Mouse (Mus musculus) kidney, embryonic 14.5 days (tissue): Measurements from ENCODE around the gene Cnpy3. TPM values are rescaled to one million over a fixed set of nuclear protein-coding genes. Genes with fewer than 3 reads are reported as not detected.
A peak's percentile ranks its signal among the peaks of the same experiment; 100 is the strongest.

Source experiments
- ATAC-seq: fragments of 200-750 bp; cut with Nextera tagmentation; 2 replicates; pipeline ENCODE4 v1.8.0; 2017; ENCODE audit warnings: moderate number of reproducible peaks, mild to moderate bottlenecking, moderate TSS enrichment, moderate library complexity; ENCODE audit not compliant: low FRiP score, low TSS enrichment
- H3K27ac ChIP-seq: fragments of 300-500 bp; sonication (generic); 2 replicates; pipeline ENCODE4 v1.5.1; 2014; ENCODE audit warnings: low read depth, mild to moderate bottlenecking, low read length, moderate library complexity, mixed read lengths
- H3K27me3 ChIP-seq: fragments of 300-500 bp; sonication (generic); 2 replicates; pipeline ENCODE4 v1.6.1; 2014; ENCODE audit warnings: mild to moderate bottlenecking, low read length; ENCODE audit not compliant: control insufficient read depth, insufficient read depth
- H3K36me3 ChIP-seq: fragments of 300-500 bp; sonication (generic); 2 replicates; pipeline ENCODE4 v1.6.1; 2014; ENCODE audit warnings: low read length, mixed read lengths; ENCODE audit not compliant: control insufficient read depth, insufficient read depth
- H3K4me1 ChIP-seq: fragments of 300-500 bp; sonication (generic); 2 replicates; pipeline ENCODE4 v1.6.1; 2014; ENCODE audit warnings: low read length, mixed read lengths; ENCODE audit not compliant: control insufficient read depth, insufficient read depth
- H3K4me2 ChIP-seq: fragments of 300-500 bp; sonication (generic); replicated peaks from 2 replicates; pipeline ENCODE4 v1.6.1; 2014; ENCODE audit warnings: low read depth, mild to moderate bottlenecking, low read length
- H3K4me3 ChIP-seq: fragments of 300-500 bp; sonication (generic); 2 replicates; pipeline ENCODE4 v1.5.1; 2014; ENCODE audit warnings: mild to moderate bottlenecking, low read length
- H3K9ac ChIP-seq: fragments of 300-500 bp; sonication (generic); 2 replicates; pipeline ENCODE4 v1.6.1; 2014; ENCODE audit warnings: low read depth, mild to moderate bottlenecking, low read length, moderate library complexity
- H3K9me3 ChIP-seq: fragments of 300-500 bp; sonication (generic); 2 replicates; pipeline ENCODE4 v1.6.1; 2016; ENCODE audit warnings: low read length; ENCODE audit not compliant: control insufficient read depth
- WGBS: fragments of 180-500 bp; shearing (Covaris S2); extraction: QIAGEN DNeasy Blood & Tissue Kit; methylation state at CpG from one replicate; pipeline ENCODE4 v1.1.7; 2014; 5-methylcytosine and 5-hydroxymethylcytosine counted together
- polyA plus RNA-seq: library from polyadenylated mRNA; unstranded; fragments of >200 nt; fragmentation: Nextera tagmentation; extraction: Ambion mirVana; gene quantifications from 2 replicates; pipeline ENCODE4 v1.2.1, GENCODE M21; 2014

Cnpy3 gene
- polyA plus RNA-seq, 1 experiment from 2014 or later: 71.5 TPM

DNA sequence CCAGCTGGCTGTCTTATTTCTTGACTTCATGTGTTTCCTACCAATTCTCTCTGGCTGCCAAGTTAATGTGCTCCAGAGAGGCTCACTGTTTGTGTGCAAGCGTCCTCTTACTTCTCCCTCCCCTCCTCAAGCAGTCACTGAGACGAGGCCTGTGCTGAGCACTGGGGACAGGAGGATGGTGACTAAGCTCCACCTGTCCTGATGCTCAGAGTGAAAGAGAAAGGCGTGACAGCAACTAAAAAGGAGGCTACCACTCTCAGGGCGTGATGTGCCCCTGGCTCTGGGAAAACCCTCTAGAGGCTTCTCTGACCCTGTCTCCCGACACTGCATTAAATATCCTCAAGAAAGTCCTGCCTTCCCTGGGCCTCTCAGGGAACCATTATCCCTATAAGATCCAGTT is 2.7 kb downstream of the Cnpy3 start:
- no peaks in the 10 kb centered on the region for H3K27me3 ChIP-seq
- WGBS: 93% methylated on average over 5 of the region's 5 CpGs
- H3K9ac ChIP-seq: no peak overlapping the region
- H3K4me1 ChIP-seq: peaks cover 7% of the 10 kb centered on the region; the same call in 1 of the 2 replicates
- H3K27ac ChIP-seq: no peak overlapping the region
- H3K4me3 ChIP-seq: no peak overlapping the region
- no peak for ATAC-seq
- no peaks in the 10 kb centered on the region for H3K9me3 ChIP-seq
- H3K4me2 ChIP-seq: no peak overlapping the region
- peaks cover 18% of the 10 kb centered on the region for H3K36me3 ChIP-seq

DNA sequence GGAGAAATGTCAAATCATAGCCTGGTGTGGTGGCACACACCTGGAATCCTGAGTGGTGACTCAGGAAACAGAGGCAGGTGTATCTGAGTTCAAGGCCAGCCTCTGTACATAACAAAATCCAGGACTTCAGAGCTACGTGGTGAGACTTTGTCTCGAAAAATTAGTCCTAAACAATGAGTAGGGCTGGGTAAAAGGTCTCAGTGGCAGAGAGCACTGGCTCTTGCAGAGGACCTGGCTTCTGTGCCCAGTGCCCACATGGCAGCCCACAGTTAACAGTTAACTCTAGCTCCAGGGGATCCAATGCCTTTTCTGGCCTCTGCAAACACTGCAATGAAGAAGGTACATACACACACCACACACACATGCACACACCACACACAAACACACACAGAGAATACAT is 4.2 kb downstream of the Cnpy3 start:
- no peak overlapping the region for H3K4me3 ChIP-seq
- no peak overlapping the region for H3K9ac ChIP-seq
- H3K4me2 ChIP-seq: no peak overlapping the region
- H3K36me3 ChIP-seq: peaks cover 31% of the 10 kb centered on the region
- WGBS: 95% methylated on average over 2 of the region's 2 CpGs
- no peaks in the 10 kb centered on the region for H3K27me3 ChIP-seq
- H3K4me1 ChIP-seq: peaks cover 7% of the 10 kb centered on the region; the same call in 1 of the 2 replicates
- ATAC-seq: no peak
- no peak overlapping the region for H3K27ac ChIP-seq
- H3K9me3 ChIP-seq: no peaks in the 10 kb centered on the region

DNA sequence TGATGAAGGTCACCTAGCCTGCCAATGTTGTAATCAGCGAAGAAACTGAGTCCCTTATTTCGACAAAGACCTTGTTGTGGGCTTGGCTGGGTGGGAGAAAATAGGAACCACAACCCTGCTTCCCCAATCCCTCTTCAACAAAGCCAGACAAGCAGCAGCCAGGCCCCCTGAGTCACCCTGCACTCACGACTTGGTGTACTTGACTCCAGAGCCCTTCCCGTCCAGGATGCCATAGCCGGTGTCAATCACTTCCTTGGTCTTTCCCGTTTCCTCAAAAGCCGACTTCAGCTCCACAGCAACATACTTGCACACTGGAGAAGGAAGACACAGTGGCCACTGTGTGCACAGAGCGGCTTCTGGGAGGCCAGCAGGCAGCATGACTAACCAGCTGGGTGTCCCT is 4.8 kb downstream of the Cnpy3 start:
- H3K27me3 ChIP-seq: no peaks in the 10 kb centered on the region
- H3K4me3 ChIP-seq: no peak overlapping the region
- H3K4me1 ChIP-seq: peaks cover 7% of the 10 kb centered on the region; the same call in 1 of the 2 replicates
- H3K9me3 ChIP-seq: no peaks in the 10 kb centered on the region
- 83% methylated on average over 8 of the region's 8 CpGs for WGBS
- H3K9ac ChIP-seq: no peak overlapping the region
- peaks cover 37% of the 10 kb centered on the region for H3K36me3 ChIP-seq
- H3K4me2 ChIP-seq: no peak overlapping the region
- no peak for ATAC-seq
- no peak overlapping the region for H3K27ac ChIP-seq

DNA sequence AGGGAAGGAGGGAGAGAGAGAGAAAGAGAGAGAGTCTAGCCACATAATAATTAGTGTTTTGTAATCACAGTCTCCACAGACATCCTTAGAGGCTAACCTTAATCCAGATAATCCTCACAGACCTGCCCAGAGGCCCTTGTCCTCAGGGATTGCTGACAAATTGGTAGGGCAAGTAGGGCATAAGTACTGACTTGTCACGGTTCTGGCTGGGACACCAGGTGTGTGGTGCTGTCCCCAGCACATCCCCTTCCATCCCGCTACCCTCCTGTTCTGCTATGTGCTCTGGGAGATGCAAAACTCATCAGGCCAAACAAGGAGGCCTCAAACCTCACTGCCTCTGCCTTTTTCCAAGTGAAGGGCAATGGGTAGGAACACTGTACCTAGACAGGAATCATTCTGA is 6.5 kb downstream of the Cnpy3 start:
- H3K9ac ChIP-seq: no peak overlapping the region
- WGBS: 90% methylated on average over 2 of the region's 2 CpGs
- H3K27ac ChIP-seq: no peak overlapping the region
- H3K9me3 ChIP-seq: no peaks in the 10 kb centered on the region
- no peaks in the 10 kb centered on the region for H3K27me3 ChIP-seq
- H3K4me1 ChIP-seq: no peaks in the 10 kb centered on the region
- H3K4me3 ChIP-seq: no peak overlapping the region
- no peak for ATAC-seq
- peaks cover 37% of the 10 kb centered on the region for H3K36me3 ChIP-seq
- H3K4me2 ChIP-seq: no peak overlapping the region

DNA sequence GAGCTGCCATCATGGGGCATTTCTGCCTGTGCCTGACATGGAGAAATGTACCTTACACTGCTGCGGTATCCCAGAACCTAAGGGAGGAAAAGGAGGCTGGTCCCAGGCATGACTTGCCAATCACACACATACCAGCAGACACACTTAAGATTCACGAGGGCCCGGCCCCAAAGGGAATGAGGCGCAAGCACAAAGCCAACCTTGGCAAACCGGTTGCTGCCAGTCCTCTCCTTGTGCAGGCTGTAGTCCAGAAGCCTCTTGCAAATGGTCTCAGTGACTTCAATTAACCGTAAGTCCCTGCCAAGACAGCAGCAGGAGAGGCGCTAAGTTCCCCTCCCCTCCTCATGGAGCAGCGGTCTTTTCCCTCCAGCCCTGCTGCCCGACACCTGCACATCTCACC is 9.0 kb downstream of the Cnpy3 start:
- no peaks in the 10 kb centered on the region for H3K4me1 ChIP-seq
- no peak overlapping the region for H3K4me3 ChIP-seq
- WGBS: 88% methylated on average over 9 of the region's 9 CpGs
- H3K9me3 ChIP-seq: no peaks in the 10 kb centered on the region
- H3K27ac ChIP-seq: no peak overlapping the region
- H3K9ac ChIP-seq: no peak overlapping the region
- no peak overlapping the region for H3K4me2 ChIP-seq
- H3K36me3 ChIP-seq: peaks cover 37% of the 10 kb centered on the region
- no peaks in the 10 kb centered on the region for H3K27me3 ChIP-seq
- no peak for ATAC-seq

DNA sequence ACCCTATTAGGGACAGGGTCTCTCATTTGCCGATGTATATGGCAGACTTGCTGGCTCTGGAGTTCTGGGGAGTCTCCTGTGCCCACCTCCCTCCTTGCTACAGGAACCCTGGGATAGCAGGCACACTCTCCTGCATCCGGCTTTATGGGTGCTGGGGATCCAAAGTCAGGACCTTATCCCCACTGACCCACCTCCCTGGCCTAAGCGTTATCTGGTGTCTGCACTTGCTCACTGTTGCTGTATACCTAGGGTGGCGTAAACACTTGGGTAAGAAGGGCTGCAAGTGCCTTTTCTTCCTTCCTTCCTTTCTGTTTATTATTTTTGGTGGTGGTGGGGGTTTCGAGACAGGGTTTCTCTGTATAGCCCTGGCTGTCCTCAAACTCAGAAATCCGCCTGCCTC is 10.7 kb downstream of the Cnpy3 start:
- Histone ChIP-seq H3K4me3 (no peak overlapping the region), H3K27ac (no peak overlapping the region), H3K4me1 (no peaks in the 10 kb centered on the region), H3K4me2 (no peak overlapping the region), H3K9me3 (no peaks in the 10 kb centered on the region), H3K27me3 (no peaks in the 10 kb centered on the region), H3K9ac (no peak overlapping the region), H3K36me3 (peaks cover 34% of the 10 kb centered on the region)
- WGBS: 92% methylated on average over 6 of the region's 6 CpGs
- no peak for ATAC-seq

DNA sequence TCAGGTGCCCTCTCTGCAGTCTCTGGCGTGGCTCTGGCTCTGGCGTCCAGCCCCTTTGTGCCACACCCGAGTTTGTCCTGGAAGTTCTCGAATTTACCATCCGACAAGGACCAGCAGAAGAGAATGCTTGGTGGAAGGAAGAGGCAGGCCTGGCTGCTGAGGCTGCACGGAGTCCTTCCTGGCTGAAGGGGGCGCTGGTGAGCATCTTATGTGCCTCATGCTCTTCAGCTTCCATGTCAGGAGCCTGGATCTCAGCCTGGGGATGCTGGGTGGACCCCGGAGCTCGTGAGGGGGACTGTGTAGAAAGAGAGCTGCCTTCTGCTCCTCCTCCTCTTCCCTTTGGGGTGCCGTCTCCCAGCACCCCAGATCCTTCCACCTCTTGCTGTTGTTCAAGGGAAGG is 15.9 kb downstream of the Cnpy3 start:
- peaks cover 16% of the 10 kb centered on the region for H3K36me3 ChIP-seq
- no peaks in the 10 kb centered on the region for H3K9me3 ChIP-seq
- no peak overlapping the region for H3K9ac ChIP-seq
- WGBS: 68% methylated on average over 10 of the region's 10 CpGs
- peak; percentile 12; the same call in 1 of the 2 replicates for ATAC-seq
- no peaks in the 10 kb centered on the region for H3K27me3 ChIP-seq
- no peak overlapping the region for H3K4me3 ChIP-seq
- no peak overlapping the region for H3K4me2 ChIP-seq
- H3K27ac ChIP-seq: no peak overlapping the region
- no peaks in the 10 kb centered on the region for H3K4me1 ChIP-seq

DNA sequence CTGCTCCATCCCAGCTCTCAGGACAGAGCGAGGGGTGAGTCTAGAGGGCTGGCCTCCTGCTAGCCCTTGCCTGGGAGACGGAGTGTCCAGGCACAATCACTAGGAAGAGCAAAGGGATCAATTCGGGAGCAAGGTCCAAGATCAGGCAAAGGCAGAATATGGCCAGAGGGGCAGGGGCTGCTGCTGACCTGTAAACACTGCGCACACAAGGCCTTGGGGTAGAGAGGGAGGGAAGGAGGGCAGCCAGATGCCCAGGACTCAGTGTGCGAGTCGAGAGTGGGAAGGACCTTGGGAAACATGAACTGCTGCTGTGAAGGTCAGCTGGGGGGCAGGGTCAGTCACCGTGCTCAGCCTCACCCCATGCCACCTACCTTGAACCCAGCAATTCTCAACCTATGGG is 16.7 kb downstream of the Cnpy3 start:
- Histone ChIP-seq H3K4me1 (no peaks in the 10 kb centered on the region), H3K9ac (no peak overlapping the region), H3K4me2 (no peak overlapping the region), H3K9me3 (no peaks in the 10 kb centered on the region), H3K4me3 (no peak overlapping the region), H3K27ac (no peak overlapping the region), H3K27me3 (no peaks in the 10 kb centered on the region), H3K36me3 (peaks cover 16% of the 10 kb centered on the region)
- WGBS: 85% methylated on average over 7 of the region's 7 CpGs
- no peak for ATAC-seq

DNA sequence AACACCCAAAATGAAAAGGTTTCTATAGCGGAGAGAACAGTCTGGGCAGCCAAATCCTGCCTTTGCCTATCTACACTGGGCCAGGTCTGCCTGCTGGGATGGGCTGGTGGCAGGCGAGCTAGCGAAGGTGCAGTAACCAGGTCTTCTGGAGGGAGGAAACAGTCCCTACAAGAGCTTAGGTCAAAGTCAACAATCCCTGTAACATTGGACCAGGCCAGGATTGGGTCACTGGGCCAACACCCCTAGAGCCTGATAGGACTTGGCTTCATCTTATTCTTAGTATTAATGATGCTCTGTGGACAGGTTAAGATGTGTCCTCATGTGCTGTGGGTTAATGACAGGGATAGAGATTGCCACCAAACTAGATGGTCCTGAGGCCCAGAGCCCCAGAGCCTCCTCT is 18.0 kb downstream of the Cnpy3 start:
- Histone ChIP-seq H3K36me3 (peaks cover 16% of the 10 kb centered on the region), H3K9me3 (no peaks in the 10 kb centered on the region), H3K27me3 (peaks cover 6% of the 10 kb centered on the region), H3K9ac (no peak overlapping the region), H3K4me1 (no peaks in the 10 kb centered on the region), H3K27ac (no peak overlapping the region), H3K4me3 (no peak overlapping the region), H3K4me2 (no peak overlapping the region)
- ATAC-seq: no peak
- WGBS: 93% methylated on average over 3 of the region's 3 CpGs
